Mouse (Mus musculus): ENCODE measurements around the gene Bsph1.
A peak's percentile ranks its signal among the peaks of the same experiment; 100 is the strongest.
"Not testable (repeated sequence)": the region's sequence is repeated elsewhere in the genome, so short reads cannot be mapped to it uniquely, and the experiment has no call there.

Gene Bsph1

DNA sequence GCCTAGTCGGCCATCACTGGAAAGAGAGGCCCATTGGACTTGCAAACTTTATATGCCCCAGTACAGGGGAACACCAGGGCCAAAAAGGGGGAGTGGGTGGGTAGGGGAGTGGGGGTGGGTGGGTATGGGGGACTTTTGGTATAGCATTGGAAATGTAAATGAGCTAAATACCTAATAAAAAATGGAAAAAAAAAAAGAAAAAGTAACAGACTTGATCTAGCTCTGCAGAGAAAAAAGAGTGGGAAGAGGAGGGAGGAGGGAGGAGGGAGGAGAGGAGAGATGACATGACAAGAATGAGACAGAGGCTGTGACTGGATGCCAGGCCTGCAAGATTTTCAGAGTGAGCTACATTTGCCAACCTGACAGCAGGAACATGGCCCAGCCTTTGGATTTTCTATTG is at the start of gene Bsph1:
Gene Bsph1, plus strand, starts transcription at position 301 of the 400 bp plus-strand sequence.
- DNase-seq (ENCODE audit: low read depth), result not testable (repeated sequence)

DNA sequence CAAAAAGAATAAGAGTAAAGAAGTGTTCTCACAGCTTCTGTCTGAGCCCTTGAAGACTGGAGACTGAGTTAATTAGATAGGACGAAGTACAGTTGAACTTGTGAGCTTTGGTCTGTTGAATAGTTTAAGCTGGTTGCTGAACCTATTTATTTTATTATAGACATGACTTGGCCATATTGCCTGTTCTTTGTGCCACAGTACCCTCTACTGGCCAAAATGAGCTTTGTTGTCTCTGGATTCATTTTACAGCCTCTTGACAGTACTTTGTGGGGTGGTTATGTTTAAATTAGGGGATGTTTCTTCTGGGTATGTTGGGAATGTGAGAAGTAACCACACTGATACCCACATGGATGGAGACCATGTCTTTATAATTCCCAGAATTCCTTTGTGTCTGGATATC is 60.9 kb downstream of the Bsph1 start:
- DNase-seq (ENCODE audit: low read depth), result peak; percentile 65
